Mouse (Mus musculus): ENCODE measurements around the gene Aldh3b3.

Gene Aldh3b3

DNA sequence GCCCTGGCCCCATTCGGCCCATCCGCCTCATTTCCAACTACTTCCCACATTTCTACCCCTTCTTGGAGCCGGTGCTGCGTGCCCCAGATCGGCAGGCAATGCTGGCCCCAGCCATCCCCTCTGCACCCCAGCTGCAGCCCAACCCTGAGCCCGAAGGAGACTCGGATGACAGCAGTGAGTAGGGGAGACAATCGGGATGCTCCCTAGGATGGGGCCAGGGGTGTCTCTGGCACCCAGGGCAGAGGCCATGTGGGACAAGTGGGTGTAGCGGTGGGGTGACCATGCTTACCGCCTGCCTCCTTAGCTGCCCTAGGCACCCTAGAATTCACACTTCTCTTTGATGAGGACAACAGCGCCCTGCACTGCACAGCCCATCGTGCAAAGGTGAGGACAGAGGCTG, 45.2 kb downstream of the Aldh3b3 start:
- DNase-seq: no peak

GRCm38 (mm10) chr19:4004331-4004730, 45.9 kb downstream of the Aldh3b3 start:
- DNase-seq: no peak

DNA sequence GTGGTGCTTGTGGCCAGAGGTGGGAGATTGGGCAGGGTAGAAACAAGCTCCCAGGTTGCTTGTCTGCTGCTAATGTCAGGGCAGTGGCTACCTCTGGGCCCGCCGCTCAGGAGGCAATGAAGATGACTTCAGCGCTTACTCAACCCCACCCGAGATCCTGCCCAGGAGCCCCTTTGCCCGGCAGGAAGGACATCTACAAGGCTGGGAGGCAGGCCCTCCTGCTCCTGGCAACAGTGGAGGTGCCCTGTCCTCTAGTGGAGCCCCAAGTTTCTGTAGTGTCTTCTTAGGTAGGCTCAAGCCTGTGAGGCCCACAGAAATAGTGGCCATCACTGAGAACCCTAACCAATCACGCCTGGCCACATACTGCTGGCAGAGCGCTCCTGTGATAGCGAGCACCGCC, 46.6 kb downstream of the Aldh3b3 start:
- DNase-seq: no peak

DNA sequence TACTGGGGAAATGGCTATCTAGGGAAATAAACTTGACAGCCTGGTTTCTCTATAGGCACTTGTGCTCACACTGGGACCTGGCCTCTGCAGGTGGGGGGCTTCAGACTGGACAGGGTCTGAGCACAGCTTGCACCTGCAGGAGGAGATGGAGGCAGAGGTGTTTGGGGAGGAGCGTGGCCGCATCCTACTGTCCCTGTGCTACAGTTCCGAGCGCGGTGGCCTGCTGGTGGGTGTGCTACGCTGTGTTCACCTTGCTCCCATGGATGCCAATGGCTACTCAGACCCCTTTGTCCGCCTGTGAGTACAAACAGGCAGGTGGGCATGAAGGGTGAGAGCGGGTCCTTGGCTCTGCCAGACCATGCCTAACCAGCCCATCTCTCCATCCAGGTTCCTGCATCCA, 47.5 kb downstream of the Aldh3b3 start:
- DNase-seq: no peak

- DNase-seq: no peak
These were observed 52.6 kb downstream of the Aldh3b3 start for GRCm38 (mm10) chr19:4011086-4011485.

DNA sequence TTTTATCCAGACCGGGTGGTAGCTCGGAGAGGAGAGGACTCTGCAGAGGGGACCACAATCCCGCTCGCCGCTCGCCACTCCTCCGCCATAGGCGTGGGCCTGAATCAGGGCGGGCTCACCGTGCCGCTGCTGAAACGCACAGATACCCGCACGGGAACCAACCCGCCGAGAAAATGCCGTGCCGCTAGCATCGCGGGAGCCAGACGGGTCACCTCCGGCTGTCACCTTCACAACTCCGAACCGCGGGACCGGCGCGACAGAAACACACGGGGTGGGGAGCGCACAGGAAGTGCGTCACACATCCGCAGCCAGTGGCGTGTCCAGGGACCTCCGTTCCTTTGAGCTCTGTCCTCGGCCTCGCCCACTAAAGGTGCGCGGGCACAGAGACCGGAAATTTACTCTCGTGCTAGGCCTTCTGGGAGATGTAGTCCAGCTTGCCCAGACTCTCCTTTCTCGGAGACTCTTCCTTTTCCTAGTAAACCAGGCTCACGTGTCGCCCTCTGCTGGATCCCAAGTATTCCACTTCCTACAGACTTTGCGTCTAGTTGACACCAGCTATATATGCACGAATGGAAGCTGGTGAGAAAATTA, 54.1 kb downstream of the Aldh3b3 start, which contains the start of gene Ndufv1:
Gene Ndufv1 (minus strand): TSS at position 375 of the 591 bp plus-strand sequence.
- peak; percentile 91 to 96 for DNase-seq

DNA sequence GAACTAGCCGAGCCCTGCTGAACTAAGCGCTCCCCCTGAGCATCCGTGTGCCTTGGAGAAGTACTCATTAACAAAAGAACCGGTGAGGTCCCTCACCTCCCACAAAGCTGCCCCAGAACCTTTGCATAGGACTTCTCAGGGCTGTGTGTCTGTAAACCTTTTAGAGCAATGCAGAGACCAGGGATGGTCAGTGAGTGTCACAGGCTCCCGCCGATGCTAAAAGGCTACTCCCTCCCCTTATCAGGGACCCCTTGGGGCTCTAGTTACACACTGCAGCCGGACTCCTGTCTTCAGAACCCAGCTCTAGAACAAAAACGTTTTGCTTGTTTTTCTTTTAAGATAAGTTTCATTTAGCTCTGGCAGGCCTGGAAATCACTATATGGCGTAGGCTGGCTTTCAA, 54.6 kb downstream of the Aldh3b3 start:
- DNase-seq: peak in 1 of 2 experiments; percentile 24

DNA sequence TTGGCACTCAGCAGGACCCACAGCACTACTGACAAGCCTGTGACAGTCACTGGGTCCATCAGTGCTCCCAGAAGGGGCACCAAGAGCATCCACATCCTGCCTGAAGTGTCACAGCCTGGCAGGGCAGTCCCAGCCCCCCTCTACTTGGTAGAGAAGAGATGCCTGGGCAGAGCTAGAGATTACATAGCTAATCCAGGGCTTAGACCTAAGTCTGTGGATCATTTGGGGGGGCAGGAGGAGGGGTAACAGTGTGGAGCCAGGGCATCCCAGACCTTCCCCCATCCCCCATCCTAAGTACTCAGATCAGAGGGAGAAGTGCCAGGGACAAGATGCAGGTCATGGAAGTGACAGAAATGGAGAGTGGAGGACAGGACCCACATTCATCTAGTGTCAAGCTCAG, 56.4 kb downstream of the Aldh3b3 start:
- DNase-seq: no peak

- DNase-seq: no peak
These were observed 57.2 kb downstream of the Aldh3b3 start for GRCm38 (mm10) chr19:4015635-4016034.

DNA sequence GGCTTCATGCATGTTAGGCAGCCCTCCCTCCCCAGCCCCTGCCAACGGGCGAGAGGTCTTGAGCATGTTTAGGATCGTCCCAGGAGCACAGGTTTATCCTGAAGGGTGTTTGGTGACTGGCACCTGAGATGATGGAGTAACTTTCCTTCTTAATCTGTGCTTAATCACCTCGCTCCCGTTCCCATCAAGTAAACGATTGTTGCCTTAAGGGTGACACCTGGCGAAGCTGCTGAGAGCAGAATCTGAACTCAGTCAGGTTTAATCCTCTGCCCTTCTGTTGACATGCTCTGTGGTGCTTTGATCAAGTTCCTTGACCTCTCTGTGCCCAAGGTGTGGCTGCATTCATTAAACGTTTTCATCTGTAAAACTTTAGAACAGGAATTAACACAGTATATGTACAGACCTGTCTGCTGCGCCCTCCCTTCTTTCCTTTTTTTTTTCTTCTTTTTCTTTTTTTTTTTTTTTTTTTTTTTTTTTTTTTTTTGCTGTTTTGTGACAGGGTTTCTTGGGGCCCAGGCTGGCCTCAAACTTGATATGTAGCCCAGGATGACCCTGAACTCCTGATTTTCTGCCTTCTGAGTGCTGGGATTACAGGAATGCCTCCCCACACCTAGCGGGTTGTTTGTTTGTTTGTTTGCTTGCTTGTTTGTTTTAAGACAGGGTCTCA, 59.6 kb downstream of the Aldh3b3 start:
- DNase-seq: no peak

DNA sequence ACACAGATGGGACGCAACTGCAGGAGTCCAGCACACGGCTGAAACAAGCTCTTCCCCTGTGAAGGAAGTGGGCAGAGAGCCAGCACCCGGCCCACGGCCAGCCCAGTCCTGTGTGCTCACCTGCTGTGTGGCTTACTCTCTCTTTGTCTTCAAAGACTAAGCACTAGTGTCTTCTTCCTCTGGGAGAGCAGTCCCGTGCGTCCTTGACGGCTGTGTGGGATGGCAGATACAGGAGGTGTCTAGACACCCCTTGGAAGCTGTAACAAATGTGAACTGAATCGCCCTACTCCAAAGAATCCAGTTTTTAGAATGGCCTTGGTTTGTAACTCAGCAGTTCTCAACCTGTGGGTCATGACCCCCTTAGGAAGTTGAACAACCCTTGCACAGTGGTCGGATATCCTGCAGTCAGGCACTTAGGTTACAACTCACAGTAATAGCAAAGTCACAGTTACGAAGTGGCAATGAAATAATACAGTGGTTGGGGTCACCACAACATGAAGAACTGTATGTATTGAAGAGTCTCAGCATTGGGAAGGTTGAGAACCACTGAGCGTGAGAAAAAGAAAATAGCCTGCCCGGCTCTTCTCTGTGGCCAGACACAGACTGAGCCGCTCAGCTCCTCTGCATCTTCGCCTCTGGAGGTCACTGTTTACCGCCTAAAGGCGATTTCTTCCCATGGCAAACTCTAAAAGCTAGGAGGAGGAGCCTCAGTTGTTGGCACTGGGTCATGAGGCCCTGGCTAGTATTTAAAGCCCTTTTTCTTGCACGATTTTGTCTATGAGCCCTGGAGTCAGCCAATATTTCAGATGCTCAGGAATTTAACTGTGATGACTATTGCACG, 60.5 kb downstream of the Aldh3b3 start:
- DNase-seq: peak; percentile 55 to 56
